Mouse (Mus musculus): ENCODE data around the gene Smc1b. TPM values are rescaled to one million over a fixed set of nuclear protein-coding genes. Genes with fewer than 3 reads are reported as not detected.
A peak's percentile ranks its signal among the peaks of the same experiment; 100 is the strongest.

The Smc1b gene
- polyA plus RNA-seq (2015; fragmentation: Nextera tagmentation; extraction: Ambion mirVana) = 0.12 and 0.17 TPM in 2 replicates

GRCm38 (mm10) chr15:85131275-85132192 is at the start of gene Smc1b, which contains the start of gene Ribc2:
Smc1b (minus strand) TSS chr15:85131964.
Ribc2 (plus strand) TSS chr15:85132078.
- Histone ChIP-seq H3K4me1 (ENCODE audit: control insufficient read depth, insufficient read depth, low read length) (peaks cover 5% of the 10 kb centered on the region; the same call in 1 of the 2 replicates), H3K4me2 (ENCODE audit: low read depth, low read length) (peak within 1 kb of the TSS; percentile 58), H3K36me3 (ENCODE audit: control insufficient read depth, insufficient read depth, low read length) (no peaks in the 10 kb centered on the region), H3K27me3 (ENCODE audit: control insufficient read depth, insufficient read depth, low read length) (no peaks in the 10 kb centered on the region), H3K27ac (ENCODE audit: low read length) (no peak within 1 kb of the TSS), H3K9me3 (replicated peaks; ENCODE audit: control insufficient read depth, low read length) (no peaks in the 10 kb centered on the region), H3K9ac (ENCODE audit: low read length) (peak within 1 kb of the TSS; percentile 47; the same call in 1 of the 2 replicates), H3K4me3 (replicated peaks; ENCODE audit: low read length) (peak within 1 kb of the TSS; percentile 33)
- no peak for ATAC-seq (ENCODE audit: insufficient read depth, low FRiP score)
- 31% methylated on average over 56 of the region's 58 CpGs for WGBS

- H3K36me3 ChIP-seq (ENCODE audit: control insufficient read depth, insufficient read depth, low read length) = no peaks in the 10 kb centered on the region
- H3K4me2 ChIP-seq (ENCODE audit: low read depth, low read length) = no peak overlapping the region
- H3K9me3 ChIP-seq (replicated peaks; ENCODE audit: control insufficient read depth, low read length) = no peaks in the 10 kb centered on the region
- no peak overlapping the region for H3K4me3 ChIP-seq (replicated peaks; ENCODE audit: low read length)
- ATAC-seq (ENCODE audit: insufficient read depth, low FRiP score) = no peak
- H3K4me1 ChIP-seq (ENCODE audit: control insufficient read depth, insufficient read depth, low read length) = peaks cover 11% of the 10 kb centered on the region
- no peak overlapping the region for H3K9ac ChIP-seq (ENCODE audit: low read length)
- H3K27ac ChIP-seq (ENCODE audit: low read length) = peak overlapping the region; percentile 67
- no peaks in the 10 kb centered on the region for H3K27me3 ChIP-seq (ENCODE audit: control insufficient read depth, insufficient read depth, low read length)
These were observed 48.6 kb upstream of the Smc1b start for GRCm38 (mm10) chr15:85180368-85180767.

- Histone ChIP-seq H3K9ac (ENCODE audit: low read length) (no peak overlapping the region), H3K27ac (ENCODE audit: low read length) (peak overlapping the region; percentile 67), H3K36me3 (ENCODE audit: control insufficient read depth, insufficient read depth, low read length) (no peaks in the 10 kb centered on the region), H3K4me3 (replicated peaks; ENCODE audit: low read length) (no peak overlapping the region), H3K4me1 (ENCODE audit: control insufficient read depth, insufficient read depth, low read length) (peaks cover 11% of the 10 kb centered on the region), H3K9me3 (replicated peaks; ENCODE audit: control insufficient read depth, low read length) (no peaks in the 10 kb centered on the region), H3K4me2 (ENCODE audit: low read depth, low read length) (no peak overlapping the region), H3K27me3 (ENCODE audit: control insufficient read depth, insufficient read depth, low read length) (no peaks in the 10 kb centered on the region)
- 56% methylated on average over 7 of the region's 7 CpGs for WGBS
- ATAC-seq (ENCODE audit: insufficient read depth, low FRiP score) = peak; percentile 77
These were observed 47.9 kb upstream of the Smc1b start for GRCm38 (mm10) chr15:85179528-85180180.

GRCm38 (mm10) chr15:85178172-85178571 is 46.4 kb upstream of the Smc1b start:
- H3K36me3 ChIP-seq (ENCODE audit: control insufficient read depth, insufficient read depth, low read length) = no peaks in the 10 kb centered on the region
- ATAC-seq (ENCODE audit: insufficient read depth, low FRiP score) = no peak
- no peak overlapping the region for H3K4me2 ChIP-seq (ENCODE audit: low read depth, low read length)
- H3K4me1 ChIP-seq (ENCODE audit: control insufficient read depth, insufficient read depth, low read length) = peaks cover 17% of the 10 kb centered on the region
- no peak overlapping the region for H3K9ac ChIP-seq (ENCODE audit: low read length)
- no peaks in the 10 kb centered on the region for H3K9me3 ChIP-seq (replicated peaks; ENCODE audit: control insufficient read depth, low read length)
- no peak overlapping the region for H3K4me3 ChIP-seq (replicated peaks; ENCODE audit: low read length)
- H3K27me3 ChIP-seq (ENCODE audit: control insufficient read depth, insufficient read depth, low read length) = no peaks in the 10 kb centered on the region
- 58% methylated on average over 6 of the region's 6 CpGs for WGBS
- no peak overlapping the region for H3K27ac ChIP-seq (ENCODE audit: low read length)

- no peak overlapping the region for H3K27ac ChIP-seq (ENCODE audit: low read length)
- no peaks in the 10 kb centered on the region for H3K9me3 ChIP-seq (replicated peaks; ENCODE audit: control insufficient read depth, low read length)
- no peak overlapping the region for H3K4me3 ChIP-seq (replicated peaks; ENCODE audit: low read length)
- peaks cover 21% of the 10 kb centered on the region for H3K4me1 ChIP-seq (ENCODE audit: control insufficient read depth, insufficient read depth, low read length)
- 59% methylated on average over 8 of the region's 8 CpGs for WGBS
- H3K9ac ChIP-seq (ENCODE audit: low read length) = no peak overlapping the region
- H3K4me2 ChIP-seq (ENCODE audit: low read depth, low read length) = no peak overlapping the region
- ATAC-seq (ENCODE audit: insufficient read depth, low FRiP score) = no peak
- no peaks in the 10 kb centered on the region for H3K27me3 ChIP-seq (ENCODE audit: control insufficient read depth, insufficient read depth, low read length)
- H3K36me3 ChIP-seq (ENCODE audit: control insufficient read depth, insufficient read depth, low read length) = no peaks in the 10 kb centered on the region
These were observed 45.8 kb upstream of the Smc1b start for GRCm38 (mm10) chr15:85177576-85177975.

- 53% methylated on average over 10 of the region's 10 CpGs for WGBS
- Histone ChIP-seq H3K4me2 (ENCODE audit: low read depth, low read length) (no peak overlapping the region), H3K4me1 (ENCODE audit: control insufficient read depth, insufficient read depth, low read length) (peaks cover 15% of the 10 kb centered on the region), H3K36me3 (ENCODE audit: control insufficient read depth, insufficient read depth, low read length) (no peaks in the 10 kb centered on the region), H3K27ac (ENCODE audit: low read length) (peak overlapping the region; percentile 80), H3K9ac (ENCODE audit: low read length) (no peak overlapping the region), H3K4me3 (replicated peaks; ENCODE audit: low read length) (no peak overlapping the region), H3K9me3 (replicated peaks; ENCODE audit: control insufficient read depth, low read length) (no peaks in the 10 kb centered on the region), H3K27me3 (ENCODE audit: control insufficient read depth, insufficient read depth, low read length) (no peaks in the 10 kb centered on the region)
- no peak for ATAC-seq (ENCODE audit: insufficient read depth, low FRiP score)
These were observed 42.3 kb upstream of the Smc1b start for GRCm38 (mm10) chr15:85174060-85174459.

- H3K27ac ChIP-seq (ENCODE audit: low read length) = peak overlapping the region; percentile 80; the same call in 1 of the 2 replicates
- no peak overlapping the region; the same call in 1 of the 2 replicates for H3K9ac ChIP-seq (ENCODE audit: low read length)
- H3K4me2 ChIP-seq (ENCODE audit: low read depth, low read length) = no peak overlapping the region
- H3K9me3 ChIP-seq (replicated peaks; ENCODE audit: control insufficient read depth, low read length) = no peaks in the 10 kb centered on the region
- 56% methylated on average over 8 of the region's 8 CpGs for whole genome bisulfite sequencing
- ATAC-seq (ENCODE audit: insufficient read depth, low FRiP score) = no peak
- H3K36me3 ChIP-seq (ENCODE audit: control insufficient read depth, insufficient read depth, low read length) = no peaks in the 10 kb centered on the region
- H3K27me3 ChIP-seq (ENCODE audit: control insufficient read depth, insufficient read depth, low read length) = no peaks in the 10 kb centered on the region
- peaks cover 15% of the 10 kb centered on the region for H3K4me1 ChIP-seq (ENCODE audit: control insufficient read depth, insufficient read depth, low read length)
- H3K4me3 ChIP-seq (replicated peaks; ENCODE audit: low read length) = no peak overlapping the region
These were observed 41.7 kb upstream of the Smc1b start for GRCm38 (mm10) chr15:85173425-85173824.

GRCm38 (mm10) chr15:85172054-85172453 is 40.3 kb upstream of the Smc1b start:
- Histone ChIP-seq H3K27ac (ENCODE audit: low read length) (peak overlapping the region; percentile 54), H3K9me3 (replicated peaks; ENCODE audit: control insufficient read depth, low read length) (no peaks in the 10 kb centered on the region), H3K4me2 (ENCODE audit: low read depth, low read length) (no peak overlapping the region), H3K36me3 (ENCODE audit: control insufficient read depth, insufficient read depth, low read length) (no peaks in the 10 kb centered on the region), H3K4me1 (ENCODE audit: control insufficient read depth, insufficient read depth, low read length) (peaks cover 17% of the 10 kb centered on the region), H3K4me3 (replicated peaks; ENCODE audit: low read length) (no peak overlapping the region), H3K27me3 (ENCODE audit: control insufficient read depth, insufficient read depth, low read length) (no peaks in the 10 kb centered on the region), H3K9ac (ENCODE audit: low read length) (no peak overlapping the region)
- WGBS = 32% methylated on average over 2 of the region's 2 CpGs
- ATAC-seq (ENCODE audit: insufficient read depth, low FRiP score) = peak; percentile 81
